Mouse (Mus musculus) erythroblast, embryonic 14.5 days (primary cell): ENCODE measurements around the gene Gm15293.
"Not testable (repeated sequence)": the region's sequence is repeated elsewhere in the genome, so short reads cannot be mapped to it uniquely, and the experiment has no call there.

Source experiments
- GATA1 ChIP-seq: IDR thresholded peaks from 2 replicates; pipeline ENCODE4 v1.6.1; 2012; ENCODE audit warnings: low read length, inconsistent platforms, mixed read lengths
- TAL1 ChIP-seq: IDR thresholded peaks from 3 replicates; pipeline ENCODE4 v1.6.1; 2012; ENCODE audit warnings: low read length, inconsistent platforms, mixed read lengths

GRCm38 (mm10) chr8:21201261-21201660 lies at the start of gene Gm15293:
- not testable (repeated sequence) for TF ChIP-seq TAL1, GATA1
